17 mouse cellular contexts compared by ENCODE assay signal in the genomic region with DNA sequence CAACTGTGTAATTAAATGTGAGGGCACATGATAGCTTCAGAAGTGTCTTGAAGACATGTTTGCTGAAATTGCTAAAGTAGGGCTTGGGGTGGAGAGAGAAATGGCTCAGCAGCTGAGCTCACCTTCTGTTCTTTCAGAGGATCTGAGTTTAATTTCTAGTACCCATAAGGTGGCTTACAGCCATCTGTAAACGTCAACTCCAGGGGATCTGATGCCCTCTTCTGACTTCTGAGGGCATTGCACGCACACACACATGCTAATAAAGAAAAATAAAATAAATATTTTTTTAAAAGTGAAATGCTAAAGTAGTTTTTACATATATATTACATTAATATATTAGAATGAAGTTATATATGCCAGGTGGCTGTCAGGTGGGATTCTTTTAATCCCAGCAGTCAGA. TPM values are rescaled to one million over a fixed set of nuclear protein-coding genes. Genes with fewer than 3 reads are reported as not detected.
DNase-seq lines count a peak whose midpoint lies in the region; ATAC-seq and TF ChIP-seq lines count a peak whose summit lies in the region.
"Had no signal": no experiment of that assay in that cellular context is flagged by ENCODE, and none has a peak within 500 bp of the region (broad histone marks: within the 10 kb centered on the region; RNA-seq: fewer than 3 reads in every experiment).

No protein-coding gene starts in this region.

- no peak overlapping the region for H3K27ac ChIP-seq in forebrain, embryonic 14.5 days (ENCODE audit: low read depth, low read length)
- no peak overlapping the region for H3K27ac ChIP-seq in forebrain, embryonic 11.5 days (ENCODE audit: low read depth, low read length)
- H3K27ac ChIP-seq in left cerebral cortex, adult 2 months: no peak overlapping the region
- H3K27ac ChIP-seq in heart, embryonic 12.5 days (ENCODE audit: poor library complexity, severe bottlenecking): no peak overlapping the region
- H3K27ac ChIP-seq: heart, embryonic 13.5 days; liver, embryonic 15.5 days; macrophage; neural tube, embryonic 12.5 days had no signal

- intact Hi-C loops in left cerebral cortex, adult 2 months (cut with DNase I): no loop called here
- intact Hi-C loops in left cerebral cortex, postnatal 25 days (cut with DNase I): no loop called here

- no peak overlapping the region for H3K4me3 ChIP-seq in forebrain, embryonic 14.5 days (ENCODE audit: low read depth, low read length)
- H3K4me3 ChIP-seq in forebrain, embryonic 11.5 days (ENCODE audit: low read depth, low read length): no peak overlapping the region
- H3K4me3 ChIP-seq in left cerebral cortex, adult 2 months: no peak overlapping the region
- no peak overlapping the region for H3K4me3 ChIP-seq in heart, embryonic 12.5 days
- H3K4me3 ChIP-seq: heart, embryonic 13.5 days; liver, embryonic 15.5 days; neural tube, embryonic 12.5 days had no signal

- no peak for ATAC-seq in forebrain, embryonic 14.5 days
- ATAC-seq in forebrain, embryonic 11.5 days (replicated peaks; ENCODE audit: low FRiP score): no peak
- ATAC-seq in heart, embryonic 12.5 days (ENCODE audit: insufficient number of reproducible peaks, low FRiP score): no peak
- ATAC-seq: inflammation-experienced regulatory T-cells, adult 6 months had no signal

- H3K27me3 ChIP-seq in forebrain, embryonic 14.5 days (replicated peaks; ENCODE audit: control insufficient read depth, insufficient read depth, low read length): no peaks in the 10 kb centered on the region
- H3K27me3 ChIP-seq in forebrain, embryonic 11.5 days (ENCODE audit: control insufficient read depth, insufficient read depth, low read length): peaks cover 18% of the 10 kb centered on the region
- H3K27me3 ChIP-seq in heart, embryonic 12.5 days (replicated peaks): peaks cover 41% of the 10 kb centered on the region

- H3K9ac ChIP-seq in forebrain, embryonic 14.5 days (ENCODE audit: low read length): no peak overlapping the region; the same call in 1 of the 2 replicates
- no peak overlapping the region for H3K9ac ChIP-seq in forebrain, embryonic 11.5 days (ENCODE audit: low read length)
- H3K9ac ChIP-seq in heart, embryonic 12.5 days: no peak overlapping the region
- H3K9ac ChIP-seq: heart, embryonic 13.5 days; liver, embryonic 15.5 days; neural tube, embryonic 12.5 days had no signal

- H3K9me3 ChIP-seq in forebrain, embryonic 14.5 days (replicated peaks; ENCODE audit: control insufficient read depth, low read length): no peaks in the 10 kb centered on the region
- H3K9me3 ChIP-seq in forebrain, embryonic 11.5 days (ENCODE audit: control insufficient read depth, low read length): no peaks in the 10 kb centered on the region
- H3K9me3 ChIP-seq in heart, embryonic 12.5 days (replicated peaks): no peaks in the 10 kb centered on the region
- H3K9me3 ChIP-seq: heart, embryonic 13.5 days; liver, embryonic 15.5 days; neural tube, embryonic 12.5 days had no signal

- TF ChIP-seq CTCF in left cerebral cortex, adult 2 months (IDR thresholded peaks at IDR 0.05): peak; percentile 49

- WGBS in forebrain, embryonic 14.5 days: 19% methylated on average over 2 of the region's 2 CpGs
- 17% methylated on average over 2 of the region's 2 CpGs for WGBS in forebrain, embryonic 11.5 days
- 33% methylated on average over 2 of the region's 2 CpGs for WGBS in heart, embryonic 12.5 days

- H3K36me3 ChIP-seq in forebrain, embryonic 14.5 days (ENCODE audit: control insufficient read depth, insufficient read depth, low read length): no peaks in the 10 kb centered on the region
- H3K36me3 ChIP-seq in forebrain, embryonic 11.5 days (ENCODE audit: control insufficient read depth, insufficient read depth, low read length): no peaks in the 10 kb centered on the region
- H3K36me3 ChIP-seq in heart, embryonic 12.5 days: no peaks in the 10 kb centered on the region
- H3K36me3 ChIP-seq: heart, embryonic 13.5 days; liver, embryonic 15.5 days; neural tube, embryonic 12.5 days had no signal

- no peak overlapping the region for H3K4me2 ChIP-seq in forebrain, embryonic 14.5 days (ENCODE audit: low read length)
- H3K4me2 ChIP-seq in forebrain, embryonic 11.5 days (ENCODE audit: low read depth, low read length, severe bottlenecking): no peak overlapping the region
- no peak overlapping the region for H3K4me2 ChIP-seq in heart, embryonic 12.5 days
- H3K4me2 ChIP-seq: heart, embryonic 13.5 days; liver, embryonic 15.5 days; neural tube, embryonic 12.5 days had no signal

- DNase-seq in forebrain, embryonic 14.5 days (ENCODE audit: low spot score): peak; percentile 37
- DNase-seq in forebrain, embryonic 11.5 days (ENCODE audit: low spot score): no peak
- no peak for DNase-seq in left cerebral cortex, adult 2 months (ENCODE audit: extremely low spot score in 1 of 2, low spot score in 2 of 2)
- DNase-seq in left cerebral cortex, postnatal 25 days (ENCODE audit: low spot score in 2 of 2): no peak
- DNase-seq in 416B (ENCODE audit: low read depth): peak; percentile 8
- DNase-seq in brain, adult 2 months (ENCODE audit: low read depth, low spot score): peak; percentile 72
- DNase-seq in frontal cortex, postnatal 14 days (ENCODE audit: low spot score in 2 of 2): no peak
- DNase-seq: cerebellum, adult 8-10 months; kidney, postnatal 14 days; thymus, adult 2 months had no signal

- H3K4me1 ChIP-seq in forebrain, embryonic 14.5 days (ENCODE audit: control insufficient read depth, insufficient read depth, low read length): peaks cover 6% of the 10 kb centered on the region
- no peaks in the 10 kb centered on the region for H3K4me1 ChIP-seq in forebrain, embryonic 11.5 days (replicated peaks; ENCODE audit: control insufficient read depth, insufficient read depth, low read length)
- H3K4me1 ChIP-seq in heart, embryonic 12.5 days (replicated peaks): peaks cover 6% of the 10 kb centered on the region; the same call in 1 of the 2 replicates

RNA-seq across cellular contexts. Expression of a gene that starts 3.0 kb away (rescaled TPM):
- 2.6 and 3.5 TPM in 2 replicates for polyA plus RNA-seq in forebrain, embryonic 14.5 days (2014; fragmentation: Nextera tagmentation; extraction: Ambion mirVana)
- 0.48 and 0.60 TPM in 2 replicates for polyA plus RNA-seq in forebrain, embryonic 11.5 days (2014; fragmentation: Nextera tagmentation; extraction: Ambion mirVana)
- 10 to 100 TPM; 90.3 to 91.0 TPM for total RNA-seq in left cerebral cortex, adult 2 months (2021)
- total RNA-seq in left cerebral cortex, postnatal 25 days (2021): 10 to 100 TPM; 81.8 to 86.2 TPM
- 0.08 and 0.10 TPM in 2 replicates for polyA plus RNA-seq in heart, embryonic 12.5 days (2016; fragmentation: Nextera tagmentation; extraction: Ambion mirVana)
- total RNA-seq: hematopoietic stem cell, adult 5-6 weeks had no signal
- polyA plus RNA-seq: macrophage had no signal

RNA-seq across cellular contexts. Expression of a gene that starts 9.1 kb away (rescaled TPM):
- polyA plus RNA-seq in forebrain, embryonic 14.5 days (2014; fragmentation: Nextera tagmentation; extraction: Ambion mirVana): 0.17 and 0.35 TPM in 2 replicates
- 0.08 TPM in 1 of 2 replicates, not detected in the other for polyA plus RNA-seq in forebrain, embryonic 11.5 days (2014; fragmentation: Nextera tagmentation; extraction: Ambion mirVana)
- 1 to 10 TPM; 1.8 to 3.0 TPM for total RNA-seq in left cerebral cortex, adult 2 months (2021)
- 1 to 10 TPM; 1.7 to 2.6 TPM for total RNA-seq in left cerebral cortex, postnatal 25 days (2021)
- 0.09 and 0.13 TPM in 2 replicates for polyA plus RNA-seq in heart, embryonic 12.5 days (2016; fragmentation: Nextera tagmentation; extraction: Ambion mirVana)
- total RNA-seq: hematopoietic stem cell, adult 5-6 weeks had no signal
- polyA plus RNA-seq: inflammation-experienced regulatory T-cells, adult 6 months; macrophage had no signal

Comparison
In these comparisons a context has a peak if more than half of its experiments do, and no peak if none do; other contexts are left out.
1. DNase-seq: peak in forebrain, embryonic 14.5 days (single experiment), 416B (single experiment) and brain, adult 2 months (single experiment); none in forebrain, embryonic 11.5 days (single experiment), left cerebral cortex, adult 2 months (0 of 2), left cerebral cortex, postnatal 25 days (0 of 2) and frontal cortex, postnatal 14 days (0 of 2).